Mouse (Mus musculus) erythroid progenitor cell, adult 5-6 weeks (primary cell): ENCODE data around the gene Trmt2a. TPM values are rescaled to one million over a fixed set of nuclear protein-coding genes. Genes with fewer than 3 reads are reported as not detected.
A peak's percentile ranks its signal among the peaks of the same experiment; 100 is the strongest.

Source experiments
- ATAC-seq: replicated peaks from 2 replicates; pipeline ENCODE4 v1.8.0; 2016; ENCODE audit warnings: moderate number of reproducible peaks, mild to moderate bottlenecking, moderate TSS enrichment, inconsistent platforms; ENCODE audit not compliant: poor library complexity, low FRiP score, severe bottlenecking
- total RNA-seq, 2 experiments: library from RNA; stranded (forward) in 1 of 2; stranded (reverse) in 1 of 2; fragments of 150-400 nt in 1 of 2; fragments of 186-747, 209-891 nt in 1 of 2; gene quantifications; 2 replicates each; pipeline versions ENCODE4 v1.2.3 to v1.2.4; 2015 to 2017; ENCODE audit warnings: low replicate concordance in 2 of 2

Gene Trmt2a
- total RNA-seq, 2 experiments from 2014 or later = 20.2 to 52.4 TPM

DNA sequence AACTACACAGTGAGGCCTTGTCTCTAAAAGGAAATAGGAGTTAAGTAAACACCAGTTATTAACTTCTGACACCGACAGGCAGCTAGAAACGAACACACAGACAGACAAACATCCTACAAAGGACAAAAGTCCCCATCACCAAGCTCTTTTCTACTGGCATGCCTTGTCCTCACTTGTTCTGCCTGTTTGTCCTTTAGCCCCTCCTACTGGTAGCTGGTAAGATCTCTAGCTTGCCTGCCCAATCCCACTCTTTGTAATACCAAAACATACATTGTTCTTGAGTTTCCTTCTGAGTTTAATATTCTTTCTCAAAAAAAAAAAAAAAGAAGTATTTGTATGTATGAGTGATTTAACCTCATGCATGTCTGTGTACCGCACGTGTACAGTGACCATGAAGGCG, 19.7 kb downstream of the Trmt2a start:
- no peak for ATAC-seq

DNA sequence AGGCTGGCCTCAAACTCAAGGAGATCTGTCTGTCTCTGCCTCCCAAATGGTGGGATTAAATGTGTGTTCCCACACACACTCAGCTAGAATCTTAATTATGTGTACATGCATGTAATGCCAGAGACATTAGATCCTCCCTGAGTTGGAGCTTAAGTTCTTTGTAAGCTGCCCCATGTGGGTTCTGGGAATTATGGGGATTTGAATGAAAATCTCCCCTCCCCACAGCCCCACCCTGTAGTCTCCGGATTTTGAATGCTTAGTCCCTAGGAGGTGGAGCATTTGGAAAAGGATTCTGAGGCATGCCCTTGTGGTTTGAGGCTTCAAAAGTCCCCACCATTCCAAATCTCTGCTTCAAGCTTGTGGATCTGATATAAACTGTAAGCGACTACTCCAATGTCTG, 26.7 kb downstream of the Trmt2a start:
- no peak for ATAC-seq

DNA sequence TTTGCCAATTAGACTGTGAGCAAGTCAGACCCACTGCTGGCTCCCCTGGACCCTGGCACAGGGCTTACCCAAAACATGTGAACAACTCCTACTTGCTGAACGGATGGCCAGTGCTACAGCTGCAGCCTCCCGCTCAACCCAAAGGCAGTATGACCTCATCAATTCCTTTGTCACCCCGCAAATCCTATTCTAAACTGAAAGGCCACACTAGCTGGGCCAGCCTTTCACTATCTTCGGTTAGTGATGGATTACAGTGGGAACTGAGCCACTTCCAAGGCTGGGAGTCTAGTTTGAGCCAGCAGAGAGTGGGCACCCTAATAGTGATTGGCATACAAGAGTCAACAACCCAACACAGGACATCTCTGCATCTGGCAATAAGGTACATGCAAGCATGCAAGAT, 39.7 kb downstream of the Trmt2a start:
- ATAC-seq = no peak

DNA sequence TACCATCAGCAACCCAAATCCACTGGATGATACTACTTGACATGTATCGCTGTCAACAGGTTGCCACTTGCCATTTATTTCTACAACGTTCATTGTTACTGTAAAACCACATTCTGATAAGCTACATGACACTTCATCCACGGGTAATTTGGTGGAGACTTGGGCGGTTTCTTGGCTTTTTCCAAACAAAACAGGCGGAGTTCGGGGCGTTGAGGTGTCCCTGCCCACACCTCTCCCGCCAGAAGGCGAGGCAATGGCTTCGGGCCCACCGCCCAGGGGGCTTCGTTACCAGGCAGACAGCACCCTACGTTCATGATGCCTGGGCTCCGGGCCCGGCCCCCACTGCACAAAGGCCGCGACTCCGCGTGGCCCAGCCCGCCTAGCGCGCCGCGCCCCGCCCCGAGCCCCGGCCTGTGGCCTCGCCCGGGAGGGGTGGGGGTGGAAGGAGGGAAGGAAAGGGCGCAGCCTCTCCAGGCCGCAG, 40.1 kb downstream of the Trmt2a start:
- peak; percentile 79 for ATAC-seq

DNA sequence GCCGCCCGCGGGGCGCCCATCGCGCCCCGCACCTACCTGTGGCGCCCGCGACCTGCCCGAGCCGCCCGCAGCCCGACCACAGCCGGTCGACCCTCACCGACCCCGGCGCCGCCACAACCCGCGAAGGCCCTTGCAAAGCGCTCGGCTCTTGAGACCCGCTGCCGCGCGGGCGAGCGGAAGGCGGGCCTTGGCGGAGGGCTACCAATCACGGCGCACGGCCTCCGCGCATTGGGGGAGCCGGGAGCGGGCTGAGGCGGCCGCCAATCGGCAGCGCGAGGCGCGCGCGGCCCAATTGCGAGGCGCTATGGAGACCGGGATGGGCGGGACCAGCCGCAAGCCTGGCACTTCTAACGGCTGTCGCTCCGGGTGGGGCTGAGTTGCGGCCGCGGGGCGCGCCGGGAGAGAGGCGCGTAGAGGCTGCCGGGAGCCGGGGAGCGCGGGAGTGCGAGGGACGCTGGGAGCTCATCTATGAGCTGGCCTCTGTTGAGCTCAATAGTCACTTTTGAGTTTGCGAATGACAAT, 40.6 kb downstream of the Trmt2a start, which contains the start of gene Dgcr8:
Gene Dgcr8, minus strand, starts transcription at position 180 of the 522 bp plus-strand sequence.
- ATAC-seq = peak; percentile 95

DNA sequence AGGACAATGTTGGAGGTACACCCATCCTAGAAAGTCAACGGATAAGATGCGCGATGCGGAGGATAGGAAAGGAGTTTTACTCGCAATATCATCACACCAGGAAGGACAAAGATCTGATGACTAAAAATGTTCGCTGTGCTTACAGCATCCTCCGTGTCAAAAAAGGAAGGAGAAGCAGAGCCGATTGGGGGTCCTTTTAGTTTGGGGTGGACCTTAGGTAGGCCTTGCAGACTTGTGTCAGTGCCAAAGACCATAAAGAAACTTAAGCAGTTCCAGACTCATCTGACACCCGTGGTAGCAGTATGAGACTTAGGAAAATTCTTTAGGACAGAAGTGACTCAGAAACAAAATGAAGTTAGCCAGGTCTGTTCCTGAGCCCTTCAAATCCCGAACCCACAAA, 41.1 kb downstream of the Trmt2a start:
- ATAC-seq = peak; percentile 9; the same call in 1 of the 2 replicates

Other genes with a start within 250 kb of the Trmt2a start
- 8.4 TPM in 1 of 2 replicates, not detected in the other for gene Dgcr6, start 195.8 kb upstream of the Trmt2a start, total RNA-seq (2015; ENCODE audit: low replicate concordance)
- gene Dgcr6, start 195.8 kb upstream of the Trmt2a start, total RNA-seq (2017; ENCODE audit: low replicate concordance) = 2.1 TPM in 1 of 2 replicates, not detected in the other
- gene Prodh, start 158.5 kb upstream of the Trmt2a start, total RNA-seq (2015; ENCODE audit: low replicate concordance) = not detected in 2 replicates
- gene Prodh, start 158.5 kb upstream of the Trmt2a start, total RNA-seq (2017; ENCODE audit: low replicate concordance) = 3.4 and 5.0 TPM in 2 replicates
- gene Rtn4r, start 121.0 kb upstream of the Trmt2a start, total RNA-seq (2015; ENCODE audit: low replicate concordance) = 1.4 TPM in 1 of 2 replicates, not detected in the other
- gene Rtn4r, start 121.0 kb upstream of the Trmt2a start, total RNA-seq (2017; ENCODE audit: low replicate concordance) = 1.6 TPM in 1 of 2 replicates, not detected in the other
- gene Ccdc188, start 30.8 kb upstream of the Trmt2a start, total RNA-seq (2015; ENCODE audit: low replicate concordance) = not detected in 2 replicates
- gene Ccdc188, start 30.8 kb upstream of the Trmt2a start, total RNA-seq (2017; ENCODE audit: low replicate concordance) = not detected in 2 replicates
- gene Zdhhc8, start 13.5 kb upstream of the Trmt2a start, total RNA-seq (2015; ENCODE audit: low replicate concordance) = 1.4 TPM in 1 of 2 replicates, not detected in the other
- 2.2 TPM in 1 of 2 replicates, not detected in the other for gene Zdhhc8, start 13.5 kb upstream of the Trmt2a start, total RNA-seq (2017; ENCODE audit: low replicate concordance)
- gene Ranbp1, start 53 bp downstream of the Trmt2a start, total RNA-seq (2015; ENCODE audit: low replicate concordance) = 144 and 145 TPM in 2 replicates
- 76.8 and 133 TPM in 2 replicates for gene Ranbp1, start 53 bp downstream of the Trmt2a start, total RNA-seq (2017; ENCODE audit: low replicate concordance)
- not detected in 2 replicates for gene Gm49776, start 9.6 kb downstream of the Trmt2a start, total RNA-seq (2015; ENCODE audit: low replicate concordance)
- gene Gm49776, start 9.6 kb downstream of the Trmt2a start, total RNA-seq (2017; ENCODE audit: low replicate concordance) = 4.1 TPM in 1 of 2 replicates, not detected in the other
- 121 and 133 TPM in 2 replicates for gene Dgcr8, start 40.6 kb downstream of the Trmt2a start, total RNA-seq (2015; ENCODE audit: low replicate concordance)
- gene Dgcr8, start 40.6 kb downstream of the Trmt2a start, total RNA-seq (2017; ENCODE audit: low replicate concordance) = 138 and 218 TPM in 2 replicates
- gene Tango2, start 99.4 kb downstream of the Trmt2a start, total RNA-seq (2015; ENCODE audit: low replicate concordance) = 61.3 and 62.5 TPM in 2 replicates
- gene Tango2, start 99.4 kb downstream of the Trmt2a start, total RNA-seq (2017; ENCODE audit: low replicate concordance) = 47.2 and 51.9 TPM in 2 replicates
- gene Arvcf, start 99.5 kb downstream of the Trmt2a start, total RNA-seq (2015; ENCODE audit: low replicate concordance) = 3.2 and 8.8 TPM in 2 replicates
- 6.2 and 22.0 TPM in 2 replicates for gene Arvcf, start 99.5 kb downstream of the Trmt2a start, total RNA-seq (2017; ENCODE audit: low replicate concordance)
- gene Txnrd2, start 177.7 kb downstream of the Trmt2a start, total RNA-seq (2015; ENCODE audit: low replicate concordance) = 117 and 217 TPM in 2 replicates
- 138 and 221 TPM in 2 replicates for gene Txnrd2, start 177.7 kb downstream of the Trmt2a start, total RNA-seq (2017; ENCODE audit: low replicate concordance)
- 129 and 131 TPM in 2 replicates for gene Comt, start 178.2 kb downstream of the Trmt2a start, total RNA-seq (2015; ENCODE audit: low replicate concordance)
- gene Comt, start 178.2 kb downstream of the Trmt2a start, total RNA-seq (2017; ENCODE audit: low replicate concordance) = 66.4 and 67.4 TPM in 2 replicates